Mouse (Mus musculus) thymus, adult 2 months (tissue): Measurements from ENCODE around the gene Myl3. TPM values are rescaled to one million over a fixed set of nuclear protein-coding genes. Genes with fewer than 3 reads are reported as not detected.

ENCODE experiments used
- DNase-seq: peaks from one replicate; pipeline ENCODE4 v3.0.0; 2021
- H3K27ac ChIP-seq: fragments of 200-500 bp; 2 replicates; pipeline ENCODE4 v1.5.1; 2012; ENCODE audit warnings: low read length, control low read depth; ENCODE audit not compliant: control insufficient read depth, insufficient read depth
- H3K27me3 ChIP-seq: fragments of 200-500 bp; 2 replicates; pipeline ENCODE4 v1.6.1; 2012; ENCODE audit warnings: mild to moderate bottlenecking, low read length, moderate library complexity, mixed read lengths; ENCODE audit not compliant: control insufficient read depth, insufficient read depth
- H3K36me3 ChIP-seq: fragments of 200-500 bp; 2 replicates; pipeline ENCODE4 v1.6.1; 2012; ENCODE audit warnings: mild to moderate bottlenecking, low read length, moderate library complexity; ENCODE audit not compliant: control insufficient read depth, insufficient read depth
- H3K4me1 ChIP-seq: fragments of 200-500 bp; replicated peaks from 2 replicates; pipeline ENCODE4 v1.6.1; 2012; ENCODE audit warnings: low read length; ENCODE audit not compliant: control insufficient read depth, insufficient read depth
- H3K4me3 ChIP-seq: fragments of 200-500 bp; 2 replicates; pipeline ENCODE4 v1.5.1; 2012; ENCODE audit warnings: mild to moderate bottlenecking, low read length, control low read depth, moderate library complexity; ENCODE audit not compliant: control insufficient read depth, insufficient read depth
- CTCF ChIP-seq: fragments of 200-500 bp; IDR thresholded peaks from 2 replicates; pipeline ENCODE4 v1.5.1; 2012; ENCODE audit warnings: mild to moderate bottlenecking, control low read depth, low read length, moderate library complexity, borderline replicate concordance; ENCODE audit not compliant: control insufficient read depth, poor library complexity, insufficient read depth; ENCODE audit errors: extremely low read depth
- POLR2A ChIP-seq: fragments of 200-500 bp; IDR thresholded peaks from 2 replicates; pipeline ENCODE4 v1.6.1; 2012; ENCODE audit warnings: mild to moderate bottlenecking, low read length, control low read depth, moderate library complexity; ENCODE audit not compliant: control insufficient read depth, poor library complexity, insufficient read depth; ENCODE audit errors: extremely low read depth
- WGBS: fragments of 180-500 bp; shearing (Covaris S2); methylation state at CpG from one replicate; pipeline ENCODE4 v1.1.7; 2018; 5-methylcytosine and 5-hydroxymethylcytosine counted together
- polyA plus RNA-seq: library from polyadenylated mRNA; depleted of rRNA; stranded (reverse); fragments of >200 nt; gene quantifications from 2 replicates; pipeline ENCODE4 v1.2.3, GENCODE M21; 2012; rRNA removed

The Myl3 gene
- polyA plus RNA-seq, result 2.4 and 293 TPM in 2 replicates

DNA sequence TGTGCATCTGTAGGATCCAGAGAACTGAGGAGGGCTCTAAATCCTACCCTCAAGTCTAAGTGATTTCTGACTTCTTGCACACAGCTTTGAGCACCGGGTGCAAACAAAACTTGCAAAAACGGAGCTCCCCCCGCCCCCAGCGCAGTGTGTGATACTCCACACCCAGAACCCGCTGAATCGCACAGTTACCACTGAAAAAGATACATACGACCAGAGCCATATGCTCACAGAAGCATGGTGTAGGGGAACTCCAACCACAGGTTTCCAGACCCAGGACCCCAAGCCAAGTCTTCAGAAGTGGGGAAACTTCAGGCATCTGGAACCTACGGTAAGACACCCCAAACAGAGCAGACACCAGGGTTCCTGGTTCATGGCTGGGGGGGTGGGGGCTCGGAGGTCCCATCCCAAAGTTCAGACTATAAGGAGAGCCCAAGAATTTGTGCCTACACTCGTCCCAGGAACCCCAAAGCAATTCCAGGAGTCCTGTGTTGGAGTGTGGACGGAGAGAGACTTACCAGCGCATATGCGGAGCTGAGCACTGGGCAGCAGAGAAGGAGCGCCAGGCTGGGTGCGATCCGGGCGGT is at the start of gene Myl3:
Gene Myl3, plus strand, starts transcription at position 151 of the 584 bp plus-strand sequence.
- Histone ChIP-seq H3K27me3 (peaks cover 21% of the 10 kb centered on the region), H3K4me3 (no peak within 1 kb of the TSS), H3K27ac (no peak within 1 kb of the TSS), H3K36me3 (no peaks in the 10 kb centered on the region), H3K4me1 (peaks cover 2% of the 10 kb centered on the region; the same call in 1 of the 2 replicates)
- 19% methylated on average over 17 of the region's 17 CpGs for WGBS
- no peak for DNase-seq
- no peak for TF ChIP-seq CTCF
- TF ChIP-seq POLR2A, result no peak

DNA sequence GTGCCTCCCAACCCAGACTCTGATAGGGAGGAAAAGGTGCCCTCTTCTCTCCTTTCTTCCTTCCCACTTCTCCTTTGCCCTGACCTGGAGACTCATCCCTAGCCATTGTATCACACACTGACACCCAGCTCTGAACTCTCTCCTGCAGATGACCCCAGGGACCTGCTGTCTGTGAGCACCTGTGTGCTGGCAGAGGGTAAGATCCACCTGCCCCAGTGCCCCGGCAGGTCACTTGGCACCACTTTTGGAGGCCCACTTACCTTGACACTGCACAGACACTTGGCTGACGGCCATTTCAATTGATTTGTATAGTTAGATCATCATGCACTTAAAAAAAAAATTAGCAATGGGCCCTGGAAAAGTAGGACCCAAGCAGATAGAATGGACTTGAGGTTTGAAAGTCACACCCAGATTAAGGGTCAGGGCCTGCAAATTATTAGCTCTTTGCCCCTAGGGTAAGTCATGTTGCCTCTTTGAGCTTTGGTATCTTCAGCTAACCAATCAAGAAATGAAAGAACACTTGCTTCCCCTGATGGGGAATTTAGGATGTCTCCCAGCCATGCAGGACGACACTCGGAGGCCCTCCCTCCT is 46.4 kb upstream of the Myl3 start:
- no peaks in the 10 kb centered on the region for H3K4me1 ChIP-seq
- peaks cover 14% of the 10 kb centered on the region for H3K36me3 ChIP-seq
- H3K27ac ChIP-seq, result no peak overlapping the region
- WGBS, result 96% methylated on average over 4 of the region's 4 CpGs
- H3K4me3 ChIP-seq, result no peak overlapping the region
- TF ChIP-seq POLR2A (no peak), CTCF (no peak)
- DNase-seq, result no peak
- no peaks in the 10 kb centered on the region for H3K27me3 ChIP-seq

DNA sequence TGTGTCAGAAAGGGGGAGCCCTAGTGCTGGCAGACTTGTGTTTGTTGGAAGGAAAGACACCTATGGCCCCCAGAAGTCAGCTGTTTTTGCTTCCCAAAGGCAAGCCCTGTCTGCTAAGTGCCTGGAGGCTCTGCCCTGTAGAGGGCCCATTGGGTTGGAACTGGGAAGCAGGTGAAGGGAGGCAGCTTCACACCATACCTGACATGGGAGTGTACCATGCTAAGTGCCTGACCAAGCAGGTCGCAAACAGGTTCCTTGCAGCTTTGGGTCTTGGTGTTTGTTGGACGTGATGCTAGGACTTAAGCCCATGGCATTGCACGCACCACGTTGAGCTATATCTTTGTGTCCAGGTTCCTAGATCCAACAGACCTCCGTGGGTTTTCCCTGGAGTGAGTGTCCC is 45.2 kb upstream of the Myl3 start:
- 98% methylated on average over 5 of the region's 5 CpGs for WGBS
- no peak overlapping the region for H3K4me3 ChIP-seq
- TF ChIP-seq CTCF, result no peak
- no peak for TF ChIP-seq POLR2A
- DNase-seq, result no peak
- H3K27ac ChIP-seq, result no peak overlapping the region
- no peaks in the 10 kb centered on the region for H3K27me3 ChIP-seq
- H3K36me3 ChIP-seq, result peaks cover 14% of the 10 kb centered on the region
- no peaks in the 10 kb centered on the region for H3K4me1 ChIP-seq

GRCm38 (mm10) chr9:110697465-110697864 is 44.2 kb upstream of the Myl3 start:
- no peak for DNase-seq
- 86% methylated on average over 3 of the region's 3 CpGs for WGBS
- Histone ChIP-seq H3K27me3 (no peaks in the 10 kb centered on the region), H3K27ac (no peak overlapping the region), H3K36me3 (peaks cover 14% of the 10 kb centered on the region), H3K4me1 (no peaks in the 10 kb centered on the region), H3K4me3 (no peak overlapping the region)
- TF ChIP-seq CTCF (no peak), POLR2A (no peak)

GRCm38 (mm10) chr9:110699574-110699973 is 42.1 kb upstream of the Myl3 start:
- Histone ChIP-seq H3K27me3 (no peaks in the 10 kb centered on the region), H3K27ac (no peak overlapping the region), H3K4me1 (no peaks in the 10 kb centered on the region), H3K4me3 (no peak overlapping the region), H3K36me3 (peaks cover 6% of the 10 kb centered on the region)
- WGBS, result 97% methylated on average over 3 of the region's 3 CpGs
- DNase-seq, result no peak
- TF ChIP-seq POLR2A (no peak), CTCF (no peak)

DNA sequence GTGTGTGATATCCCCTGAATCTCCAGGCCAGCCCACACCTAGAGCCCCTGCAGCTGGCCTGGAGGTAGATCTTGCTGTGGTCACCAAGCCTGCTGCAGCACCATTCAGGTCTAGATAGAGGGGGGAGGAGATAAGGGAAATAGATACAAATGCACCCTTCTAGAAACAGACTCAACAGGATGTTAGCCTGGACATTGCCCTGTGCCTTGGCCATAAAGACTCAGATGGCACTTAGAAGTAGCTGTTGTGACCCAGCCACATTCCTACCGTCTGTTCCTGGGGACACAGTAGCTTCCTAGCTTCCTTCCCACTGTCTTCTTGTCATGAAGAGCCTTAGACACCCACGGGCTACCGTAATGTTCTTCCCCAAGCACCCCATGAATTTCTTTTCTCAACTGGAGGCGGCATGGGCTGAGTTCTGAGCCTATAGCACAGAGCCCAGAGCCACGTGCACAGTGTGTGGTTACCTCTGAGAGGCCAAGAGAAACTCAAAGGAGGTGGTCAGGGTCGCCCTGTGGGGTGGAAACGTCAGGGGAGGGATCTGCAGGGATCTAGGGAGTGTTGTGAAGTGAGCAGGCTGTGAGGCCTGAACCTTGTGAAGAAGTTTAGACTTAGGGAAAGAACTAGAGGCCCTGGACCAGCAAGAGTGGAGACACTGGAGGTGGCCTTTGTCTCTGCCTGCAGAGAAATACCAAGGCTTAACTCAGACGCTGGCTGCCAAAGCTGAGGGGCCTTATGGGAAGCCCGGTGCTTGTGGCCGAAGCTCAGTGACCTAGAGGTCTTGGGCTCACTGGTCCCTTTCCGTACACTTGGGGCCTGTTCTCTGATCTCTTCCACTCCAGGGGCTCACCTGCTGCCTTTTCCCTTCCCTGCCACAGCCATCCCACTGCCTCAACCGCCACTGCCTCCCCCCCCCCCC is 40.3 kb upstream of the Myl3 start:
- Histone ChIP-seq H3K36me3 (no peaks in the 10 kb centered on the region; the same call in 1 of the 2 replicates), H3K27me3 (no peaks in the 10 kb centered on the region), H3K4me1 (no peaks in the 10 kb centered on the region), H3K4me3 (no peak overlapping the region), H3K27ac (no peak overlapping the region)
- 94% methylated on average over 12 of the region's 12 CpGs for WGBS
- TF ChIP-seq CTCF, result no peak
- DNase-seq, result no peak

DNA sequence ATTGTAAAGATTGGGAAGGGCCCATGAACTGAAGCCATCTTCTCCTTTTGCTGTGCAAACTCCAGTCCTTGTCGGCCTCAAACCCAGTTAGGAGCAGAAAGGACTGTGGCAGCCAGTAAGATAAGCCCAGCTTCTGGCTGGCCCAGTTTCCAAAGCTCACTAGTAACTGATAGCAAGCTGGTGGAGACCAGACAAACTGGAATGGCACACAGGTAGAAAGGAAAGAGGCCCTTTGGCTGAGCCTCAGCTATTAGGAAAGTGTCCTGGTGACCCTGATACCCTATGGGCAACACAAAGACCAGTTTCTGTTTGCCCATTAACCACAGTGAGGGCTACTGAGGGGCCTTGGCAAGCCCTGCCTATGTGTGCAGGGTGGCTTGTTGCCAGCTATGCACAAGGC is 38.8 kb upstream of the Myl3 start:
- H3K4me1 ChIP-seq, result no peaks in the 10 kb centered on the region

More for the DNA sequence above, 38.8 kb upstream of the Myl3 start:
- no peaks in the 10 kb centered on the region for H3K27me3 ChIP-seq
- H3K4me3 ChIP-seq, result no peak overlapping the region
- TF ChIP-seq CTCF, result no peak
- no peak for TF ChIP-seq POLR2A
- no peak overlapping the region for H3K27ac ChIP-seq
- 93% methylated on average over 1 of the region's 1 CpGs for WGBS
- H3K36me3 ChIP-seq, result no peaks in the 10 kb centered on the region; the same call in 1 of the 2 replicates
- DNase-seq, result no peak
